Mouse (Mus musculus) embryonic facial prominence, embryonic 10.5 days (tissue): ENCODE measurements around the gene Mylk2. TPM values are rescaled to one million over a fixed set of nuclear protein-coding genes. Genes with fewer than 3 reads are reported as not detected.

Source experiments
- DNase-seq: peaks from one replicate; pipeline ENCODE4 v3.0.0-alpha.2; 2017; ENCODE audit warnings: low spot score
- H3K27ac ChIP-seq: fragments of 300-500 bp; sonication (generic); replicated peaks from 2 replicates; pipeline ENCODE4 v1.5.1; 2016; ENCODE audit warnings: mild to moderate bottlenecking
- H3K27me3 ChIP-seq: fragments of 300-500 bp; sonication (generic); replicated peaks from 2 replicates; pipeline ENCODE4 v1.6.1; 2016; ENCODE audit warnings: low read depth, mild to moderate bottlenecking; ENCODE audit not compliant: poor library complexity, severe bottlenecking
- H3K36me3 ChIP-seq: fragments of 300-500 bp; sonication (generic); replicated peaks from 2 replicates; pipeline ENCODE4 v1.6.1; 2016; ENCODE audit warnings: mild to moderate bottlenecking, moderate library complexity
- H3K4me1 ChIP-seq: fragments of 300-500 bp; sonication (generic); 2 replicates; pipeline ENCODE4 v1.6.1; 2016
- H3K4me3 ChIP-seq: fragments of 300-500 bp; sonication (generic); 2 replicates; pipeline ENCODE4 v1.5.1; 2016; ENCODE audit warnings: mild to moderate bottlenecking, moderate library complexity
- H3K9me3 ChIP-seq: fragments of 300-500 bp; sonication (generic); 2 replicates; pipeline ENCODE4 v1.6.1; 2016; ENCODE audit warnings: mild to moderate bottlenecking
- WGBS: fragments of 180-500 bp; shearing (Covaris S2); methylation state at CpG from one replicate; pipeline ENCODE4 v1.1.7; 2016; 5-methylcytosine and 5-hydroxymethylcytosine counted together
- polyA plus RNA-seq: library from polyadenylated mRNA; unstranded; fragments of >200 nt; fragmentation: Nextera tagmentation; extraction: Ambion mirVana; gene quantifications from 2 replicates; pipeline ENCODE4 v1.2.1, GENCODE M21; 2016

The Mylk2 gene
- polyA plus RNA-seq, 1 experiment from 2014 or later: 0.05 TPM

GRCm38 (mm10) chr2:152902658-152903057, 8.5 kb upstream of the Mylk2 start:
- Histone ChIP-seq H3K36me3 (peaks cover 20% of the 10 kb centered on the region; the same call in 1 of the 2 replicates), H3K9me3 (no peaks in the 10 kb centered on the region), H3K4me1 (peaks cover 70% of the 10 kb centered on the region), H3K4me3 (no peak overlapping the region), H3K27me3 (no peaks in the 10 kb centered on the region), H3K27ac (no peak overlapping the region; the same call in 1 of the 2 replicates)
- DNase-seq: no peak
- 40% methylated on average over 3 of the region's 3 CpGs for WGBS

DNA sequence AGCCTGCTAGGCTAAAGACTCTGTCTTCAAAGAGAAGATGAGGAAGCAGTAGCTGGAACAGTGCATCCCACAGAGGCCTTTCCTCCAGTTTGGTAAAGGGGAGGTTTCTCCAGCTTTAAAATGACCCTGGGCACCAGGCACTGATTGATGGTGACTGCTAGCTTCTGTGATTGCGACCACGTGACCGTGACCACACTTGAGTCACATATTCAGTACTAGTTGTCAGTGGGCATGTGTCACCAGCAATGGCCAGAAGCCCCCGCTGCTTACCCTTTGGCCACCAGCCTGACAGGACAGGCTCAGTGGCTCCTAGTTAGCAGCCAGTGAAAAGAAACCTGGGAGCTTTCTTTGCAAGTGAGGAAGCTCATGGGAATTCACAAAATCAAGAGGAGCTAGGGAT, 7.6 kb upstream of the Mylk2 start:
- H3K9me3 ChIP-seq: no peaks in the 10 kb centered on the region
- H3K27ac ChIP-seq: peak overlapping the region; percentile 48; the same call in 1 of the 2 replicates
- peaks cover 12% of the 10 kb centered on the region; the same call in 1 of the 2 replicates for H3K36me3 ChIP-seq
- H3K4me1 ChIP-seq: peaks cover 73% of the 10 kb centered on the region
- WGBS: 79% methylated on average over 4 of the region's 4 CpGs
- DNase-seq: no peak
- H3K27me3 ChIP-seq: no peaks in the 10 kb centered on the region
- H3K4me3 ChIP-seq: no peak overlapping the region

GRCm38 (mm10) chr2:152904127-152904643, 7.0 kb upstream of the Mylk2 start:
- Histone ChIP-seq H3K27ac (no peak overlapping the region), H3K4me3 (no peak overlapping the region), H3K9me3 (no peaks in the 10 kb centered on the region), H3K36me3 (peaks cover 9% of the 10 kb centered on the region; the same call in 1 of the 2 replicates), H3K4me1 (peaks cover 70% of the 10 kb centered on the region), H3K27me3 (no peaks in the 10 kb centered on the region)
- WGBS: 71% methylated on average over 5 of the region's 5 CpGs
- no peak for DNase-seq

GRCm38 (mm10) chr2:152905036-152905829, 5.9 kb upstream of the Mylk2 start:
- Histone ChIP-seq H3K4me1 (peaks cover 70% of the 10 kb centered on the region), H3K27me3 (peaks cover 10% of the 10 kb centered on the region), H3K27ac (peak overlapping the region; percentile 69), H3K9me3 (no peaks in the 10 kb centered on the region), H3K36me3 (no peaks in the 10 kb centered on the region), H3K4me3 (no peak overlapping the region)
- WGBS: 53% methylated on average over 11 of the region's 11 CpGs
- peak; percentile 62 for DNase-seq

GRCm38 (mm10) chr2:152906274-152907037, 4.7 kb upstream of the Mylk2 start:
- no peaks in the 10 kb centered on the region for H3K9me3 ChIP-seq
- H3K4me3 ChIP-seq: no peak overlapping the region
- H3K36me3 ChIP-seq: no peaks in the 10 kb centered on the region
- no peak for DNase-seq
- no peak overlapping the region; the same call in 1 of the 2 replicates for H3K27ac ChIP-seq
- WGBS: 65% methylated on average over 9 of the region's 9 CpGs
- H3K27me3 ChIP-seq: peaks cover 22% of the 10 kb centered on the region
- H3K4me1 ChIP-seq: peaks cover 73% of the 10 kb centered on the region

DNA sequence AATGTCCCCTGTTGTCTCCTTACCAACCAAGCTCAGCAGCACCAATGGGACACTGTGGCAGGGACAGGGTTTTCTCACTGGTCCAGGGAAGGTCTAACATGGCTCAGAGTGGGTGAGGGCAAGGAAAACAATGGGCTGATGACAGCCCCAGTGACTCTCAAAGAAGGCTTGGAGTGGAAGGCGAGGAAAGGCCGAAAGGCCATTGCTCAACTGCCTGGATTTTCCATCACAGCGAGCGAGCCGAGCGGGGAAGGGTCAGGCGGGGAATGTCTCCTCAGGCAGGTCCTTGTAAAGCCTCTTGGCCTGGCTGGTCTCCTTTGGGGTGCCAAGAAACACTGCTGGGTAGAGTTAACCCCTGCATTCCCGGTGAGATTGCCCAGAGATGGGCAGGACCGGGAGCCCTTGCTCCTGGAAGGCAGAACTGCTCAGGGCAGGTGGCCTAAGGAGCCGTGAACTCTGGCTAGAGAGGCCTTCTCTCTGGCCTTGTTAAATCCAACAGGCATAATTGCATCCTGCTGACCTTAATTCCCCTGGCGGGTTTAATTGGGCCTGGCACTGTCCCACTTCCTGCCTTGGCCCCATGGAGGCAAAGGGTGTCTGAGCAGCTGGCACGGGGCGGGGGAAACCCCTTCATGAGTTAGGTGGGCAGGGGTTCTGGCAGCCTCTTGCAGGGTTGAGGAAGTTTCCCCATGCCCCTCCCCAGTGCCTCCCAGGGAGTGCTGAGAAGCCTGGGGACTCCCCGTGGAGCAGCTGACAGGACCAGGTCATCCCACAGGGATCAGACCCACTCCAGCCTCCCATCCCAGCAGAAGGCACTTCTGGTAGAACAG, 3.8 kb upstream of the Mylk2 start:
- peaks cover 31% of the 10 kb centered on the region for H3K27me3 ChIP-seq
- 51% methylated on average over 14 of the region's 14 CpGs for WGBS

DNA sequence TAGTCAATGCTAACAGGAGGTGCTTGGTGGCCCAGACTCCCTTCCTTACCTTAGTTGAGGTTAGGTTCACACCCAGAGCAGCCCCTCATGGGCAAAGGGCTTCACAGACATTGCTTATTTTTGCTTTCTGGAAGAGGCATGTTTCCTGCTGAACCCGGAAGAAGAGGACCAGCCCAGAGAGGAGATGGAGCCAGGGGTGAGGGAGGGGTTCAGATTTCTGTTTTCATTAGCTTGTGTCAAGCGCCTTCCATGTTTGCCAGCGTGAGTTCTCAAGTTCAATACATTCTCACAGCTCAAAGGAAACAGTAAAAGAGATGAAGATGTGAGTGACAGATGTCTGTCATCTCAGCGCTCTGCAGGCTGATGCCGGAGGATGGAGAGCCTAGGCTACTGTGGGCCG, 1.3 kb upstream of the Mylk2 start:
- peaks cover 58% of the 10 kb centered on the region for H3K4me1 ChIP-seq
- 77% methylated on average over 6 of the region's 6 CpGs for WGBS
- H3K36me3 ChIP-seq: no peaks in the 10 kb centered on the region
- H3K9me3 ChIP-seq: no peaks in the 10 kb centered on the region
- H3K27ac ChIP-seq: no peak overlapping the region
- no peak for DNase-seq
- peaks cover 51% of the 10 kb centered on the region for H3K27me3 ChIP-seq
- H3K4me3 ChIP-seq: no peak overlapping the region

More for the DNA sequence above, 3.8 kb upstream of the Mylk2 start:
- Histone ChIP-seq H3K4me3 (no peak overlapping the region), H3K9me3 (no peaks in the 10 kb centered on the region), H3K4me1 (peaks cover 67% of the 10 kb centered on the region), H3K27ac (peak overlapping the region; percentile 52; the same call in 1 of the 2 replicates), H3K36me3 (no peaks in the 10 kb centered on the region)
- DNase-seq: no peak

- DNase-seq: no peak
- Histone ChIP-seq H3K36me3 (no peaks in the 10 kb centered on the region), H3K4me3 (no peak overlapping the region), H3K27me3 (peaks cover 59% of the 10 kb centered on the region), H3K9me3 (no peaks in the 10 kb centered on the region), H3K4me1 (peaks cover 50% of the 10 kb centered on the region), H3K27ac (no peak overlapping the region)
- 37% methylated on average over 6 of the region's 6 CpGs for WGBS
Observed at GRCm38 (mm10) chr2:152911432-152911831, 280 bp downstream of the Mylk2 start.

DNA sequence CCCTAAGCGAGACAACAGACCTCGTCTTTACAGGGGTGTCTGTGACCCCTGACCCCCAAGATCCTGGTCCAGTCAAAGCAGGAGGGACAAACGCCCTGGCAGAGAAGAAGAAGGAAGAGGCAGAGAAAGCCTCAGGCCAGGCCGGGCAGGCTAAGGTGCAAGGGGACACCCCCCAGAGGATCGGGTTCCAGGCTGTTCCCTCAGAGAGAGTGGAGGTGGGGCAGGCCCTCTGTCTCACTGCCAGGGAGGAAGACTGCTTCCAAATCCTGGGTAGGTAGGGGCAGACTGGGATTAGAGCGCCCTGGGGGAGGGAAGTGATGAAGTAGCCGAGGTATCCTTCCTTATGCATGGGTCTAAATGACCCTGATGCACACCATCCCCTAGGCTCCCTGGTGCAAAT, 2.3 kb downstream of the Mylk2 start:
- H3K9me3 ChIP-seq: no peaks in the 10 kb centered on the region
- no peaks in the 10 kb centered on the region for H3K36me3 ChIP-seq
- peaks cover 48% of the 10 kb centered on the region for H3K4me1 ChIP-seq
- no peak for DNase-seq
- H3K27me3 ChIP-seq: peaks cover 71% of the 10 kb centered on the region
- H3K4me3 ChIP-seq: no peak overlapping the region
- WGBS: 19% methylated on average over 7 of the region's 7 CpGs
- no peak overlapping the region for H3K27ac ChIP-seq

DNA sequence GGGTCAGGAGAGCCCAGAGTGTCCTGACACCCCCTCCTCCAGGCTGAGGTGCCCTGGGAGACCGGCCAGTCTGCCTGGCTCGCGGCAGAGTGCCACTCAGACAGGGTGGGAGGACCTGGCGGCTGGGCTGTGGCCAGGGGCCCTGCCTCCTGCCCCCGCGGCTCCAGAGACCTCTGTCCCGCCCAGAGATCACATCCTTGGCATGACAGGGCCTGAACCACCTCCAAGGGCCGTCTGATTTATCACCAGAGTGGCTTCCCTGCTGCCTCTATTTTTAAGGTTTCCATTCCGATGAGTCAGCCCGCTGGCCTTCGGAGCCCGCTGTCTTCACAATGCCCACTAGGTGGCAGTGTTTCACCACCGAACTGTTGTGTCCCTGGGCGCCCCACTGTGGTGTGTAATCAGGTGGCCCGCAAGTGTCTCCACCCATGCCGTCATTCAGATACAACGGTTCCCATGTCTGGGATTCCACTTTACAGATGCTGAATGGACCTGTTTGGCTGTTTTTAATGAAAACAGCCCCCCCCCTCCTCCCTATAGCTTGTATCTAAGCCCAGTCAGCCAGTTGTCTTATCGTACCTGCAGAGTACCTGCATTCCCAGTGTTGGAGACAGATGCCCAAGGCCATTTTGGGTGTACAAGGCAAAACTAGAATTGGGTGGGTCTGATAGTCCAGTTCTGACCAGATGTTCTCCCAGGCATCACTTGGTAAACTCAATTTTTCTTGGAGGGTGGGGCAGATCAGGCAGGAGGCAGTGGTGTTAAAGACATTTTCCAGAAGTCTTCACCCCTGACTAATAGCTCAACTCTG, 3.4 kb downstream of the Mylk2 start:
- H3K4me1 ChIP-seq: peaks cover 53% of the 10 kb centered on the region
- no peak overlapping the region for H3K27ac ChIP-seq
- H3K27me3 ChIP-seq: peaks cover 75% of the 10 kb centered on the region
- H3K4me3 ChIP-seq: peak overlapping the region; percentile 42
- 5% methylated on average over 18 of the region's 18 CpGs for WGBS
- DNase-seq: peak; percentile 88
- H3K36me3 ChIP-seq: no peaks in the 10 kb centered on the region
- H3K9me3 ChIP-seq: no peaks in the 10 kb centered on the region

- H3K9me3 ChIP-seq: no peaks in the 10 kb centered on the region
- peaks cover 66% of the 10 kb centered on the region for H3K27me3 ChIP-seq
- 69% methylated on average over 4 of the region's 4 CpGs for WGBS
- peaks cover 53% of the 10 kb centered on the region for H3K4me1 ChIP-seq
- no peak overlapping the region for H3K27ac ChIP-seq
- no peak for DNase-seq
- H3K4me3 ChIP-seq: no peak overlapping the region
- H3K36me3 ChIP-seq: no peaks in the 10 kb centered on the region
Observed at GRCm38 (mm10) chr2:152915453-152915852, 4.3 kb downstream of the Mylk2 start.
